Mouse (Mus musculus) urinary bladder, postnatal 14 days (tissue): ENCODE data around the gene Cnp.
"Not testable (repeated sequence)": the region's sequence is repeated elsewhere in the genome, so short reads cannot be mapped to it uniquely, and the experiment has no call there.

Source experiments
- DNase-seq: peaks from one replicate; pipeline ENCODE4 v3.0.0; 2021; ENCODE audit warnings: low spot score

Cnp gene

DNA sequence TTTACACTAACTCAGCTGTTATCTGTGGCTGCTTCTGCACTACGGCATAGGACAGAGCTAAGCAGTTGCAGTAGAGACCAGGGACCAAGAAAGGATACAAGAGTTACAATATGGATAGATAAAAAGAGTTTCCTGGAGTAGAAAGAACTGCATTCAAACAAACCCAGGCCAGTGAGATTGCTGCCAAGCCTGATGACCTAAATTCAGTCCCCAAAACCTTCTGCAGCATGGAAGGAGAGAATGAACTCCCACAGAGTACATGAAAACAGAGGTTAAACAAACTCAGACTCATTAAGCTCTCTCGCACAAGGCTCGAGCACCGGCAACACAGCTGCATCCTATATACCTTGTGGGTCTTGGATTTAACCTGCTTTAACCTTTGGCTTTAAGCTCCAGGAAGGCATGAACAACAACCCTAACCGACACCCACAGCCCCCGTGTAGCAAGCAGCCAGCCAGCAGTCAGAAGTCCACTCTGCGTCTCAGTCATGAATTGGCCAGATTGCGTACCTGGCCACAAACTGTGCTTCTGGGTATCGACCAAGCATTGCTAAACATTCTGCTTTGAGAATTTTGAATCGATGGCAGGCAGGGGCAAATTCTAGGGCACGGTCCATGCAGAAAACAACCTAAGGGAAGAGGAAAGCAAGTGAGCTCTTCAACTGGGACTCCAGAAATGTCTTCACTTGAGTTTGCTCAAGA is 17.8 kb downstream of the Cnp start:
- DNase-seq: no peak

DNA sequence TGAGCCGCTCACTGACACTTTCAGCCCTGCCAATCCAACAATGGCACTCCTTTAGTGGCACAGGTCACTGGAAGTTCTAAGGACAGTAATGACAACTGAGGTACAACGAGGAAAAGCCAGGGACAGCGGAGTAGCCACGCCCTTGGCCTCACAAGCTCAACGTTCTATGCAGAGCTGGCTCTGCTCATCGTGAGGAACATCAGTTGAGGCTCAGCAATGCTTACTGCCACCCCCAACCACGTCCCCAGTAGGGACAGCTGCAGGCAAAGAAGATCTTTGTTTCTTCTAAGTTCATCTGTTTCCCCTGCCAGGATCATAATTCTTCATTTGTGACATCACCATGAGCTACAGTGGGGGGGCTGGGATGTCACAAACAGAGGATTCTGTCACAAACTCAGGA is 19.9 kb downstream of the Cnp start:
- DNase-seq: no peak

DNA sequence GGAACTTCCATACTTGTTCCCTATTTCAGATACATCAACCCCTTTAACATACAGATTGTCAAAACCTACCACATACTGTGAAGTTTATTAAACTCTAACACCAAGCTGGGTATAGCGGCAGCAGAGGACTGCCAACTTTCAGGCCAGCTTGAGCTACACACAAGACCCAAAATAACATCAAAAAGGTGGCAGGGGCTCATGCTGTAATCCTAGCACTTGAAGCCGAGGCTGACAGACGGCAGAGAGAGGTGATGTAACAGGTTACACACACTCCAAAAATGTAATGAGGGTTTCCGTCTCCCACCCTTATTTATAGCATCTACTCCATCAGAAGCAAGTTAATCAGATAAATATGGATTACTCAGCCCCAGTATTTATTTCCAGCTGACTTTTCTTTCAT is 20.8 kb downstream of the Cnp start:
- no peak for DNase-seq

DNA sequence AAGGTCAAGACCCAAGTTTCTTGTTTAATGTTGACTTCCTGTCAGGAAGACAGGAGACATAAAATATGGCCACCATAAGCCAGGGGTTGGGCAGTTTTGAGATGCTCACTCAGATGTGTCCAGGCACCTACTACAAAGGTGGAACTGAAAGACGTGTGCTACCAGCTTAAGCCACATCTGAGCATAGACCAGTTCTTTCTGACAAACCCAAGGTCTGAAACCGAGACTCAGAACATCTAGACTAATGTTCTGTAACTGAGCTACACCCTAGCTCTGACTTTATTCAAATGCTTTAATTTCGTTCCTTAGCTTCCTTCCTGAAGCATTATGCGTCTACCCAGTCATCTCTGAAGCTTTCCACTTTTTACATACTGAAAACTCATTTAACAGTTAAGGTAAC is 23.4 kb downstream of the Cnp start:
- DNase-seq: no peak

DNA sequence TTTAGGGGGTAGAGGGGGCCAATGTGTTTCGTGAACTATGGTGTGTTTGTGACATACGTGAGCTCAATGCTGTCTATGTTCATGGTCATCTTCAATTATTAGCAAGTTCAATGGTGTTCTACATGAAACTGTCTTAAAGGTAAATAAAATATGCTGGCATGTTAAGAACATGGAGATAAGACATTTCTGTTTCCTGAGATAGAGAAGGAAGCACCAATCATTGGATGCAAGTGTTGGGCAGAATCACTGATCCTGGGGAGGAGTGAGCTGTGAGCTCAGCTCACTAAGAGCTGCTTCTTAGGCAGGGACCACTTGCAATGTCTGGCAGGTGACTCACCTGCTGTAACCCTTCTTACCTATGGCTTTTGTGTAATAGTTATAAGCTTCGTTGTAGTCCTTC is 26.7 kb downstream of the Cnp start:
- DNase-seq: no peak

DNA sequence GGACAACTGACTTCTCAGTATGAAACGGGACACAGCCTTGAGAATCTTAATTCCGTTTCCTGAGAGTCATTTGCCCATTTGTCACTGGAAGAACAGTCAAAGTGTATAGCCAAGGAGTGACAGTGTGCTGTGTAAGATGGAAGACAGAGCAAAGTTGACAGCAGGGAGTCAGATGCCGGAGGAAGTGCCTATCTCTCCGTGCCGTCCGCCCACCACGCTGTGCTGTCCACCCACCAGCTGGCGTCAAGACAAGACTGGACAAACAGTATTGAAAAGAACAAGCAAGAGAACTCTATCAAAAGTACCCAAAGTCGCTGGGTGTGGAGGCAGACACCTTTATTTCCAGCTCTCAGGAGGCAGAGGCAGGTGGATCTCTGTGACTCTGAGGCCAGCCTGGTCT is 28.5 kb downstream of the Cnp start:
- DNase-seq: no peak

DNA sequence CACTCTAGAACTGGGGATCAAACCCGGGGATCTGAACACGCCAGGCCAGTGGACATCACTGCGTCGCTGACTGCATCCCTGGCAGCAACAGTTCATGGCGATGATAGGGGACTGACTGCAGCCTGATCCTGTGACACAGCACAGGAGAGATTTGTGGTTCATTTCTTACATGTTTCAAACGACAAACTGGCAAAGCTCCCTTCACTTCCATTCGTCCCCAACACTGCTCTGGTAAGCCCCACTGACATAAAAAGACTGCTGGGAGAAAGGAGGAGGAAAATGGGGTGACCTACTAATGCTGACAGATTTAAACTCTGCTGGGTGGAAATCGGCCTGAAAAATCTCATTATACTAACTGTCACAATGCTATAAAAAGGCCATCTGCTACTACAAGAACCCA is 29.1 kb downstream of the Cnp start:
- no peak for DNase-seq

DNA sequence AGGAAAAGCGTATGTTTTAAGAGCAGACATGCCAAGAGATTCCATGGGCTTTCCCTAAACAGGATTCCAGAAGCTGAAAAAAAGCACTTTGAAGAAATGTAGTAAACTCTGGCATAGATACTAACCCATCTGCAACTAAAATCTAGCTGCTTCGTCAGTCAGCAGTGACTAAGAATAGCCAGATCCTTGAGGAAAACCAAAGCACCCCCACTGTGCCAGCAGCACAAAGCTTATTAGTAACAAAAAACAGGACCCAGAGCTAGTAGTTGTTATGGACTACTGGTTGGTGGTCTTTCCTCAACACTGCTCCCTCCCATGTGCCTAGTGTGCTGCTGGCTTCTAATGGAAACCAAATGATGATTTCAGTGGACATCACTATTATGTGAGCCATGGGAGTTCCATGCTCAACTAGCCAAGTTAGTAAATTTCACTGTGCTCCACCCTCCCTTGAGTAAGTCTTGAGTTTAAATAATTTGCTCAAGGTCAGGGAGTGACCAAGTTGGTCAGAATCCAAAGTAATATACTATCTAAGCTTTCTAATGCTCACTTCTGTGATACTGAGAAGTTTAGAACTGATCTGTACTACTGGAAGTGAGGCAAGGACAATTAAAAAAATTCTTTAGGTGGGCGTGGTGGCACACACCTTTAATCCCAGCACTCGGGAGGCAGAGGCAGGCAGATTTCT is 29.8 kb downstream of the Cnp start:
- no peak for DNase-seq

DNA sequence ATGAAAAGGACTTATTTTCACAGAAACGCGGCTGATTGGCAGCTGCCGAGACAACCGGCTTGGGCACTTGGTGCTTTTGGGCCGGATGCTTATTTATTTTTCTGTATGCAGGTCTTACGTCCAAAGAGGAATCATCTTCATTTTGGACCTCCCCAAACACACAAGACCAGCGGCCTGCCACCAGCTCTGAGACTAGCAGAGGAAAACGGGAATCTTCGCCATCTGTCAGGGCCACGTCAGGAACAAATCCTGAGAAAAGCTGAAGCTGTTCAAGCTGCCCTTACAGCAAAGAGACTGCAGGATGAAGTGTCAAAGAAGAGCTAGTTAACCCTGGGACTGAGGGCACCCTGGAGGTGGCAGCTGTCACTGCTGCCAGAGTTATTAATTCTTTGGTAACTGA is 30.7 kb downstream of the Cnp start:
- DNase-seq: no peak

DNA sequence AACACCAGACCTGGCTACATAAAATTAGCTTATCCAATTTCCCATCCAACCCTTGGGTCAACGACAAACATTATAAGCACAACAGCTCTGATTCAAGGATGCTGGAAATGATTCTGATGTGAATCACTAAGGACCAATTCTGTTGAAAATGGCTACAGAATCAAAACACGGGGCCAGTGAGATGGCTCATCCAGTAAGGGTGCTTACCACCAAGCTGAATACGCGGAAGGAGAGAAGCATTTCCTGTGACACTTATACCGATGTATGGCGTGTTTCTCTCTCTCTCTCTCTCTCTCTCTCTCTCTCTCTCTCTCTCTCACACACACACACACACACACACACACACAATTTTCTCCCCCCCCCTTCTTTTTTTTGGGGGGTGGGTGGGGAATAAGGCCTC is 32.4 kb downstream of the Cnp start:
- DNase-seq: no peak

DNA sequence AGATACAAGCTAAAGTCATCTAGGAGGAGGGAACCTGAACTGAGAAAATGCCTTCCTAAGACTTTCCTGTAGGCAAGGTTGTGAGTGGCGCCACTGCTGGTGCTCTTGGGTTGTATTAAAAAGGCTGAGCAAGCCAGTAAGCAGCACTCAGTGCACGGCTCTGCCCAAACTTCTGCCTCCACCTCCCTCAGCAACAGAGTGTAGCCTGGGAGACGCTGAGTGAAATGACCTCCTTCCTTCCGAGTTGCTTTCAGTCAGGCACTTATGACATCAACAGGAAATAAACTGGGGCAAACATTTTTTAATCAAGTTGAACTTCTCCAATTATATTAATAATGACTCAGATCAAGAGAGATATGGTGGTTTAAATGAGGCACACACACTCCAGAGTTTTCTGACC is 34.1 kb downstream of the Cnp start:
- no peak for DNase-seq

DNA sequence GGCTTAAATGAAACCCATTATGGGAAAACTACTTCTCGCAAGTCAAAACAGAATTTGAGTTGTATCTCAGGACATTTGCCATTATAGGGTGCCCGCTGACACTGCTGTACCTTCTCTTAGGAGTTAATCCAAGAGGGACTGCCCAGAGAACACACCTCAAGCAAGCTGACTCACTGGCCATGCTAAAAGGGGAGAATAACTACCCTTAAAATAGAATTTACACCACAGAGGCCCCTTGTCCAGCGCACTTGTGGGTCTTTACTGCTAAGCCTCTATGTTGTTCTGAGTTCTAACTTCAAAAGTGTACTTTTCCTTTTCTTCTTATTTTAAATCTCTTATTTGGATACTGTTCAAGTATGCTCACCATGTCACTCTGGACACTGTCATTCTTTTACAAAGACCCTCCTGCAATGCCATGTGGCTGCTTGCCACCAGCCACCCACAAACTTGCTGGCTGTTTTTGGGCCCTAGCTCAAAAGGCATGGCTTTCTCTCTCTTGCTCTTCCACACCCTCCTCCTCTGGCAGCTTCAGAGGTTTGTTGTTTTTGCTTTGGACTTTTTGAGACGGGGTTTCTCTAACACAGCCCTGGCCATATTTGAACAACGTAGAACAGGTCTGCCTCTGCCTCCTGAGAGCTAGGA is 34.8 kb downstream of the Cnp start:
- DNase-seq: no peak

DNA sequence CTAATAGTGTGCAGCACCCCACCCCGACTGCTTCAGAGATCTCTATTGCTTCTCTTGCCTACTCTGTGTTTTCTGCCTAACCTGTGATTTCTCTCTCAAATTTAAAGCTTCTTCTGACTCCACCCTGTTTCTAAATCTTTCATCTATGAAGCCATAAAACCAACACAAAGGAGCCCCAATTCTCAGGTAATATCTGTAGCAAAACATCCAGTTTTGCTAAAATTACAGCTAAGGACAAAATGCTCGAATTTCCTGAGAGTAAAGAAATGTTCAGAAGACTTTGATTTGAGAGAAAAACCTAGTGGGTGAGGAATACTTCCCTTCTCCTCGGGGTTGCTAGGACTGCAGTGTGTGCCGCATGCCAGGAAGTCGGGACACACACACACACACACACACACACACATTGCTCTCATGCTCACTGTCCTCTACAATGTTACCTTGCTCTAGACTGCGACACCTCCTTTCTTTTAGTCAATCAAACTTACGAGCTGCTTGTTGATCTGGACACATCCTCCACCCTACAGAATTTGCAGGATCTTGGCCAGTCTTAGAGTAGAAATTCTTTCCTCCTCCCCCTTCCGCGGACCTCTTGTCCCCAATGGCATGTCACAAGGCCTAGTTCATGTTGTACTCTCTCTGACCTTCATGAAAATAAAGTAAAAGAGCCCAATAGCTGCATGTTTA is 35.4 kb downstream of the Cnp start:
- no peak for DNase-seq

DNA sequence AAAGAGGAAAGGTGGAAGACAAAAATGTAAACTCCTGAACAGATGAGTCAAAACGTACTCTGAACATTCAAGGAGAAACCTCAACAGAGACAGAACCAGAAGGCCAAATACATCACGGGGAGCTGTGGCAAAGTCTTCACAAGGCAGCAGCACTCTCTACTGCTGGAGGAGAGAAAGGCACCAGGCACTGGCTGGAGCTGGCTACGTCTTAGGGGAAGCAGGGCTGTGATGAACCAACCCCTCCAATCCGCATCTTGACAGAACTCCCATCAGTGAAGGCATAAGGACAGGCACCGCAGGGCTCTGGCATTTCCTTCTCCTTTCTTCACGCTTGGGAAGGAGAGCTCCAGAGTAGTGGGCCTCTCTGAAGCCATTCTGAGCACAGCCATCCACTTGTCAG is 36.9 kb downstream of the Cnp start:
- no peak for DNase-seq

DNA sequence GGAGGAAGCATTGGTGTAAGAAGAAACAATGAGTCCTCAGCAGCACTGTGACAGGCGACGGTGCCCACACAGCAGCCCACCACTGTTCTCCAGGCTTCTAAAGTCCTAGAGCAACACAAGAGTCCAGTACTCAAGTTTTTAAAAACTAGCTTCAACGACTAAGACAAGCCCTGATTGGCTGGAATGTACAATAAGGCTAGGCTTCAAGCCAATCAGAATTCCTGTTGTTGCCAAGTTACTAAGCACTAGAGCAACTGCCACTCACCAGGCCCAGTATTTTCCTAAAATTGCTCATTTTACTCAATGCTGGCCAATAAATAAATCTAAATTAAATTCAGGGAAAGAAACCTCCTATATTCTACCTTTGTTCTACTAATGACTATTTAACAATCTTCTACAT is 38.5 kb downstream of the Cnp start:
- no peak for DNase-seq

DNA sequence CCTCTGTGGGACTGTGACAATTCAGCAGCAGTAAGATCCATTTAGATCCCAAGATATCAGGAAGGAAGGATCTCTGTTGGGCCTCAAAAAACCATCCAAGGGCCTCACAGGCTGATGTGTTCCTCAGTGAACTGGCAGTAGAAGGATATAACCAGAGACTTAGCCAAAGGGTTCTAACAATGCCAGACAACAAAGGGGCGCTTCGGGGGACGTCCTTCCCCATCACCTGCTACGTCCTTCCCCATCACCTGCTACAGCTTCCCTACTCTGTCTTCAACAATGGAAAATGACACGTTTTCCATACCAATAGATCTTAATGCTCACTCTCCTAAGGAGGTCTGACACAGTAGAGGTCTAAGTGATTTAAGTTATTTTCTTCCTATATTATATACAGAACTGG is 41.6 kb downstream of the Cnp start:
- DNase-seq: no peak

DNA sequence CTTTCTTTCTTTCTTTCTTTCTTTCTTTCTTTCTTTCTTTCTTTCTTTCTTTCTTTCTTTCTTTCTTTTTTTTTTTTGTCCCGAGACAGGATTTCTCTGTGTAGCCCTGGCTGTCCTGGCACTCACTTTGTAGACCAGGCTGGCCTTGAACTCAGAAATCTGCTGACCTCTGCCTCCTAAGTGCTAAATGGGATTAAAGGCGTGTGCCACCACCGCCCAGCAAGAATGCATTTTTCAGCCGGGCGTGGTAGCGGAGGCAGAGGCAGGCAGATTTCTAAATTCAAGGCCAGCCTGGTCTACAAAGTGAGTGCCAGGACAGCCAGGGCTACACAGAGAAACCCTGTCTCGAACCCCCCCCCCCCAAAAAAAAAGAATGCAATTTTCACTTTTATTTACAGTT is 42.1 kb downstream of the Cnp start:
- not testable (repeated sequence) for DNase-seq

DNA sequence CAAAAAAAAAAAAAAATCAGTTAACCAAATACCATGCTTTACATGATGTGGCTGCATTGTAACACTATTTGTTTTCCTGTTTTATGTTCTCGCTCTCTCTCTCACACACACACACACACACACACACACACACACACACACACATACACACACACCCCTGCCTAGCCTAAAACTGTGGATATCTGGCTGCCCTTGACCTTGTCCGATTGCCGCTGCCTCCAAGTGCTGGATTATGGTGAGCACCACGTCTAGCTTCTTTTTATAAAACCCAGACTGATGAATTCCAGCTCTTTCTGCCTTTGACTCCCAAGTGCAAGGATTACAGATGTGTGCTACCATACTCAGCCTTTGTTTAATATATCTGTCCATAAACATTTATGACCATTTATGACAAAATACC is 42.8 kb downstream of the Cnp start:
- DNase-seq: no peak

DNA sequence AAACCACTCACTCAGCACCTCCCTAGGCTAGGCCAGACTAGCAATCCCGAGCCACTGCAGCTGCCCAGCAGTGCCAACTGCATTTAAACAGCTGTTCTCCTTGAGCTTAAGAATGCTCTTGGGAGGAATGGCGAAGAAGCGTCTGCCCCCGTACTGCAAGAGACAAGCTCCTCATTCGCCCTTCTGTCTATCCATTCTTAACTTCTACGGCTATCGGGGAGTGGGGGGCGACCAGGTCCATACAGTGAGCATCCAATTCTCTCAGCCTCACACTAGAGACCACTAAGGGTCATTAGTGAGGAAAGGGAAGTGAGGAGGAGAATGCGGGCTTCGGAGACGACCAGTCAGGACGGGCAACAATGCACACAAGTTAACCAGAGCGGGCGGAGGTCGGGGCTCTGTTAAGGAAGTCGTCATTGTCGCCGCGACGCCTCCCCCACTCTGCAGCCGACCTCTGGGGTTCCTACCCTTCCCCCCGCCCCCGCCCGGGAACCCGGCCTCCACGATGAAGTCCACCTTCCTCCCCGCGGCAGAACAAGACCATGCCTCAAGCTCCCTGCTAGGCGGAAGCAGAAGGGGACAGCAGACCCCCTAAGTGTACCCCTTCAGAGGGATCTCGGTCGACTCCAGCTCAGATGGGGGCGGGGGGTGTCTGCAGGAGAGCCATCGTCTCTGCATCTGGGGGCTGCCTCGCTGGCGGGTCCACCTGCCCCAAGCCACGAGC is 44.2 kb downstream of the Cnp start, which contains the start of gene Nkiras2:
Gene Nkiras2 (plus strand): TSS at position 484 of the 724 bp plus-strand sequence.
- peak; percentile 58 for DNase-seq

DNA sequence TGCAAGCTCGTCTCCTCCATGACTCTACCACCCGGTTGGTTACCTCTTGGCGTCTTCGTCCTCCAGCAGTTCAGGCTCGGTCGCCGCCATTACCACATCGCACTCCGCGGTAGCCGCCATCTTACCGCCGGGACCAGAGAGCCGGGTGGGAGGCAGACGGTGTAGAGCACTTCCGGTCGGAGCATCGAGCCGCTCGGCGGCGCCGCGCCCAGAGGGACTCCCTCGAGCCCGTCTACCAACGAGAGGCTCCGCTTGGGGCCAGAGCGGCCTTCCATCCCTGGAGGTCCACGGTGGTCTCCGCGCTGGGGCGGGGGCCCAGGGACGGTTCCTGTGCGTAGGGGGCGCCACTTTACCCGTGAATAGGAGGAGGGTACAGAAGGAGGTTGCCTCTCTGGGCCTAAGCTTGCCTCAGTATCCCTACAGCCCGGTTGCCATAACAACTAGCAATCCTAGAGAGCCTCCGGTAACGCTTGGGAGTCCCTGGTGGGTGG is 44.8 kb downstream of the Cnp start:
- peak; percentile 94 for DNase-seq

DNA sequence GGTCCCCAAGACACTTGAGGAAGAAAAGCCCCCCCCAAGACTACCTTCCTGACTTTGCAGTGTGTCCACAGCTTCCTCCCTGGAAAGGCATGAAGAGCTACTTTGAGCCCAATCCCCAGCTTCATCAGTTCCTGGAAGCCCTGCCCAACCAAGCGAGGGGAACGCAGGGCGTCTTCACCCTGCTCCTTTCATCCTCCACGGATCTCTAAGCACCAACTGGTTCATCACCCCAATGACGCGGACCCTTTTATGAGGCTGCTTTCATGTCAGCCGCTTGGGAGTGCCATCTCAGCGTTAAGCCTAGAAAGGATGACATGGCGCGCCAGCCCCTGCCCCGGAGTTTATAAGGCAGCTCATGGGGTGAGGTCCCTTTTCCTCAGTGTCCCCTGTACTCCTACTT is 45.3 kb downstream of the Cnp start, which contains the start of gene Dnajc7:
Gene Dnajc7 (minus strand): TSS at position 187 of the 400 bp plus-strand sequence.
- DNase-seq: no peak

DNA sequence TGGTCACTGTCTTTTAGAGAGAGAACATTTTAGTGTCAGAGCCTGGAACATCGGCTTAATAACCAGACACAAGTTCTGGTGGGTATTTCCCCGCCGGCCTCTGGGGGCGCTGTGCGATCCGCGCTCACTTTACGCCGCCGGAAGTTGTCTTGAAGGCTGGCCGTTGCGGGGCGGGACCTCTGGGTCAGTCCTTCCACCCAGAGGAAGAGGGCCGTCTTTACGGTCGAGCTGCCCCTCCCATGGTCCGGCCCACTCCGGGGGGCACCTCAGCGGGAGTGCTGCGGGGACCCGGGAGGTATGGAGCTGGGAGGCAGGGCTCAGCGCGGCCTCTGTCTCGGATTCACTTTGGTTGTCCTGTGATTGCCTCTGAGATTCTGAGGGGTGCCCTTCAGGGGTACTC is 48.0 kb downstream of the Cnp start:
- DNase-seq: peak; percentile 95
